18 mouse cellular contexts compared by ENCODE assay signal in the genomic region with DNA sequence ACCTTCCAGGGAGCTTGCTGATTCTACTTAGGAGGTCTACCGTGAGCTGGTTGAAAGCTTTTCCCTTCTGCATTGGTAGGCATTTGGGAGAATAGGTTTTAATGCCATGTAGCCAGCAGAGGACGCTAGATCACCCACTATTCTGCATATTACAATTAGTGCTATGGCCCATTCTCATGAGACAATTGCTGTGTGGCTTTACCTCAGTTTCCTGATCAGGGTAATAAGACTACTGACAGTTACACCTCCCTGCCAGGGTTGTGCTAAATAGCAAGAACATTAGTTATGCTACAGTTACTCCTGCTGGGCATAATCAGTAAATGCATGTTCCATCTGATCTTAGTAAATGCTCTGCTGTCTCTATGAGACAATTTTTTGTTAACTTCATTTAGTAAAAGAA.
DNase-seq lines count a peak whose midpoint lies in the region; ATAC-seq and TF ChIP-seq lines count a peak whose summit lies in the region.
"Had no signal": no experiment of that assay in that cellular context is flagged by ENCODE, and none has a peak within 500 bp of the region (broad histone marks: within the 10 kb centered on the region; RNA-seq: fewer than 3 reads in every experiment).

No protein-coding gene starts in this region.

- no peaks in the 10 kb centered on the region for H3K9me3 ChIP-seq in CH12.LX (replicated peaks; ENCODE audit: low read length)
- H3K9me3 ChIP-seq: heart, embryonic 13.5 days; limb, embryonic 12.5 days; midbrain, embryonic 15.5 days; neural tube, embryonic 12.5 days had no signal

- H3K36me3 ChIP-seq in CH12.LX (replicated peaks in 1 of 2; ENCODE audit: control insufficient read depth in 1 of 2, insufficient read depth in 1 of 2, low read length in 1 of 2): peaks cover 4 to 52% of the 10 kb centered on the region in 2 experiments
- H3K36me3 ChIP-seq: heart, embryonic 13.5 days; limb, embryonic 12.5 days; midbrain, embryonic 15.5 days; neural tube, embryonic 12.5 days had no signal

- TF ChIP-seq CTCF in left cerebral cortex, adult 2 months (IDR thresholded peaks at IDR 0.05): peak; percentile 33
- TF ChIP-seq CTCF in CH12.LX (conservative IDR thresholded peaks at IDR 0.05 in 1 of 2, IDR thresholded peaks at IDR 0.05 in 1 of 2; ENCODE audit: low read depth in 2 of 2, low read length in 2 of 2): peak; percentile 68 to 80

- TF ChIP-seq POLR2A in CH12.LX (IDR thresholded peaks at IDR 0.05; ENCODE audit: low read depth, low read length): no peak

- H3K27me3 ChIP-seq in CH12.LX (replicated peaks): no peaks in the 10 kb centered on the region
- H3K27me3 ChIP-seq: limb, embryonic 12.5 days; midbrain, embryonic 15.5 days; neural tube, embryonic 12.5 days had no signal

- in situ Hi-C loops in CH12.LX (cut with MboI; ENCODE audit: low pct_ligation_motif_present, low pct_unique_long_range_greater_than_20kb, low sequenced_read_pairs): loop anchor here (10.0 kb wide), 2 partner anchors 201 to 681 kb away; no protein-coding TSS in a partner anchor

- no peak overlapping the region for H3K4me3 ChIP-seq in left cerebral cortex, adult 2 months
- H3K4me3 ChIP-seq in CH12.LX (replicated peaks in 1 of 3; ENCODE audit: low read depth in 2 of 3, low read length in 2 of 3, poor library complexity in 1 of 3): no peak overlapping the region
- H3K4me3 ChIP-seq: heart, embryonic 13.5 days; limb, embryonic 12.5 days; midbrain, embryonic 15.5 days; neural tube, embryonic 12.5 days had no signal

- peaks cover 0 to 17% of the 10 kb centered on the region in 2 experiments; a peak in 2 of 4 replicates for H3K4me1 ChIP-seq in CH12.LX (ENCODE audit: control insufficient read depth in 1 of 2, insufficient read depth in 2 of 2)
- H3K4me1 ChIP-seq: limb, embryonic 12.5 days; midbrain, embryonic 15.5 days had no signal

- H3K9ac ChIP-seq in CH12.LX (ENCODE audit: insufficient read depth, low read depth): no peak overlapping the region
- H3K9ac ChIP-seq: heart, embryonic 13.5 days; limb, embryonic 12.5 days; midbrain, embryonic 15.5 days; neural tube, embryonic 12.5 days had no signal

- peak; percentile 1 for DNase-seq in gastrocnemius, postnatal 10 days
- no peak for DNase-seq in gastrocnemius, postnatal 14 days
- DNase-seq in left cerebral cortex, adult 2 months (ENCODE audit: extremely low spot score in 1 of 2, low spot score in 2 of 2): no peak
- DNase-seq in left cerebral cortex, postnatal 36 days (ENCODE audit: low spot score in 2 of 2): no peak
- no peak for DNase-seq in CH12.LX (ENCODE audit: extremely low read depth)
- DNase-seq in thymus, postnatal 0 days (ENCODE audit: low spot score): no peak
- DNase-seq in gastrocnemius, postnatal 36 days: no peak
- DNase-seq: cerebellum, adult 11-12 months; kidney, adult 11 months; kidney, postnatal 36 days; lung, adult 2 months; right cerebral cortex, postnatal 4 days had no signal

- dilution Hi-C loops in CH12.LX (cut with MboI; ENCODE audit: extremely low pct_ligation_motif_present, extremely low pct_unique_long_range_greater_than_20kb, low sequenced_read_pairs): no loop called here

- intact Hi-C loops in gastrocnemius, postnatal 14 days (cut with DNase I; ENCODE audit: low total_unique reads): no loop called here
- intact Hi-C loops in left cerebral cortex, adult 2 months (cut with DNase I): no loop called here
- intact Hi-C loops in left cerebral cortex, postnatal 36 days (cut with DNase I): loop anchor here (10.0 kb wide), 1 partner anchor 179 kb away; a partner anchor contains a TSS
- intact Hi-C loops in gastrocnemius, postnatal 36 days (cut with DNase I): no loop called here

- peak; percentile 48 for TF ChIP-seq RAD21 in CH12.LX (IDR thresholded peaks at IDR 0.05; ENCODE audit: low read depth, low read length)

- H3K79me2 ChIP-seq in CH12.LX (replicated peaks; ENCODE audit: control insufficient read depth, extremely low read depth, insufficient read depth, poor library complexity, severe bottlenecking): no peaks in the 10 kb centered on the region

- ATAC-seq in common myeloid progenitor, adult 5-6 weeks (replicated peaks; ENCODE audit: low read depth, poor library complexity, severe bottlenecking): peak; percentile 28; the same call in 1 of the 2 replicates
- ATAC-seq: forebrain, embryonic 14.5 days; midbrain, embryonic 15.5 days had no signal

- no peak for TF ChIP-seq EP300 in CH12.LX (IDR thresholded peaks at IDR 0.05; ENCODE audit: low read length)

- no peak overlapping the region for H3K27ac ChIP-seq in left cerebral cortex, adult 2 months
- H3K27ac ChIP-seq in CH12.LX (ENCODE audit: insufficient read depth, low read depth): no peak overlapping the region
- H3K27ac ChIP-seq: heart, embryonic 13.5 days; limb, embryonic 12.5 days; midbrain, embryonic 15.5 days; neural tube, embryonic 12.5 days had no signal

- no peak overlapping the region for H3K4me2 ChIP-seq in CH12.LX (ENCODE audit: insufficient read depth, low read depth, poor library complexity, severe bottlenecking)
- H3K4me2 ChIP-seq: heart, embryonic 13.5 days; limb, embryonic 12.5 days; midbrain, embryonic 15.5 days; neural tube, embryonic 12.5 days had no signal

TF ChIP-seq in CH12.LX, 34 proteins besides CTCF, POLR2A, EP300 and RAD21:
- TF ChIP-seq SMC3 (IDR thresholded peaks at IDR 0.05; ENCODE audit: low read depth, low read length) (peak; percentile 51), MYC (IDR thresholded peaks at IDR 0.05; ENCODE audit: low read depth, low read length) (no peak), NELFE (IDR thresholded peaks at IDR 0.05; ENCODE audit: low read depth, low read length) (0 out of 2 replicates have a peak, but pooled peaks have one; percentile 30), TBP (conservative IDR thresholded peaks at IDR 0.05; ENCODE audit: low read depth, low read length) (no peak)
